Mouse (Mus musculus) limb, embryonic 14.5 days (tissue): ENCODE results near the gene AC131692.1. TPM values are rescaled to one million over a fixed set of nuclear protein-coding genes. Genes with fewer than 3 reads are reported as not detected.
A peak's percentile ranks its signal among the peaks of the same experiment; 100 is the strongest.
"Not testable (repeated sequence)": the region's sequence is repeated elsewhere in the genome, so short reads cannot be mapped to it uniquely, and the experiment has no call there.

Experiments
- ATAC-seq: fragments of 200-750 bp; cut with Nextera tagmentation; 2 replicates; pipeline ENCODE4 v1.8.0; 2017; ENCODE audit warnings: low read depth, moderate number of reproducible peaks, moderate TSS enrichment; ENCODE audit not compliant: low FRiP score
- DNase-seq: peaks from one replicate; pipeline ENCODE4 v3.0.0-alpha.2; 2015; ENCODE audit warnings: low spot score
- H3K27ac ChIP-seq: fragments of 300-500 bp; sonication (generic); replicated peaks from 2 replicates; pipeline ENCODE4 v1.5.1; 2014; ENCODE audit warnings: low read depth, mild to moderate bottlenecking, low read length, moderate library complexity, mixed read lengths
- H3K27me3 ChIP-seq: fragments of 300-500 bp; sonication (generic); 2 replicates; pipeline ENCODE4 v1.6.1; 2014; ENCODE audit warnings: low read length, mixed read lengths; ENCODE audit not compliant: control insufficient read depth, insufficient read depth
- H3K36me3 ChIP-seq: fragments of 300-500 bp; sonication (generic); 2 replicates; pipeline ENCODE4 v1.6.1; 2014; ENCODE audit warnings: mild to moderate bottlenecking, low read length, moderate library complexity, mixed read lengths; ENCODE audit not compliant: control insufficient read depth, insufficient read depth
- H3K4me1 ChIP-seq: fragments of 300-500 bp; sonication (generic); 2 replicates; pipeline ENCODE4 v1.6.1; 2014; ENCODE audit warnings: antibody characterized with exemption, low read length, mixed read lengths; ENCODE audit not compliant: control insufficient read depth, insufficient read depth
- H3K4me2 ChIP-seq: fragments of 300-500 bp; sonication (generic); replicated peaks from 2 replicates; pipeline ENCODE4 v1.6.1; 2014; ENCODE audit warnings: low read depth, mild to moderate bottlenecking, low read length, moderate library complexity; ENCODE audit not compliant: severe bottlenecking
- H3K4me3 ChIP-seq: fragments of 300-500 bp; sonication (generic); replicated peaks from 2 replicates; pipeline ENCODE4 v1.5.1; 2014; ENCODE audit warnings: low read length
- H3K9ac ChIP-seq: fragments of 300-500 bp; sonication (generic); 2 replicates; pipeline ENCODE4 v1.6.1; 2014; ENCODE audit warnings: mild to moderate bottlenecking, low read depth, low read length, moderate library complexity; ENCODE audit not compliant: severe bottlenecking
- H3K9me3 ChIP-seq: fragments of 300-500 bp; sonication (generic); 2 replicates; pipeline ENCODE4 v1.6.1; 2016; ENCODE audit warnings: low read length; ENCODE audit not compliant: control insufficient read depth
- POLR2A ChIP-seq: fragments of 200-500 bp; IDR thresholded peaks from 2 replicates; pipeline ENCODE4 v1.8.0; 2012; ENCODE audit warnings: inconsistent platforms, mild to moderate bottlenecking, moderate library complexity, borderline replicate concordance; ENCODE audit not compliant: insufficient read depth, insufficient read length; ENCODE audit errors: extremely low read depth
- WGBS: fragments of 180-500 bp; shearing (Covaris S2); extraction: QIAGEN DNeasy Blood & Tissue Kit; methylation state at CpG from one replicate; pipeline ENCODE4 v1.1.7; 2014; 5-methylcytosine and 5-hydroxymethylcytosine counted together
- polyA plus RNA-seq, 2 experiments: library from polyadenylated mRNA; depleted of rRNA in 1 of 2; stranded (reverse) in 1 of 2; unstranded in 1 of 2; fragments of >200 nt; fragmentation: Nextera tagmentation in 1 of 2; extraction: Ambion mirVana in 1 of 2; gene quantifications; 2 replicates each; pipeline versions ENCODE4 v1.2.1 to v1.2.3; 2012 to 2014

AC131692.1 gene
- polyA plus RNA-seq, 2 experiments: 0.75 TPM; not detected in 1

- Histone ChIP-seq H3K4me3 (peak overlapping the region; percentile 55), H3K27ac (peak overlapping the region; percentile 87; the same call in 1 of the 2 replicates), H3K27me3 (no peaks in the 10 kb centered on the region), H3K4me1 (peaks cover 3% of the 10 kb centered on the region; the same call in 1 of the 2 replicates), H3K36me3 (peaks cover 6% of the 10 kb centered on the region; the same call in 1 of the 2 replicates), H3K9me3 (no peaks in the 10 kb centered on the region), H3K4me2 (peak overlapping the region; percentile 52), H3K9ac (peak overlapping the region; percentile 67)
- ATAC-seq (no peak), DNase-seq (no peak)
- WGBS: 66% methylated on average over 10 of the region's 10 CpGs
- no peak for TF ChIP-seq POLR2A
Measured at GRCm38 (mm10) chr19:6126789-6127580, 32.8 kb downstream of the AC131692.1 start.

- H3K4me3 ChIP-seq: peak within 1 kb of the TSS; percentile 55
- H3K27ac ChIP-seq: peak within 1 kb of the TSS; percentile 87
- H3K4me2 ChIP-seq: peak within 1 kb of the TSS; percentile 52
- H3K9ac ChIP-seq: peak within 1 kb of the TSS; percentile 67
- 0 out of 2 replicates have a peak, but pooled peaks have one; percentile 45 for TF ChIP-seq POLR2A
- under 1% methylated on average over 32 of the region's 32 CpGs for WGBS
- peaks cover 3% of the 10 kb centered on the region; the same call in 1 of the 2 replicates for H3K4me1 ChIP-seq
- DNase-seq (peak; percentile 94), ATAC-seq (peak; percentile 92)
- H3K27me3 ChIP-seq: no peaks in the 10 kb centered on the region
- peaks cover 6% of the 10 kb centered on the region; the same call in 1 of the 2 replicates for H3K36me3 ChIP-seq
- H3K9me3 ChIP-seq: no peaks in the 10 kb centered on the region
Measured at GRCm38 (mm10) chr19:6127760-6128341, 33.6 kb downstream of the AC131692.1 start, which contains the start of gene Snx15. Gene Snx15 (minus strand): TSS chr19:6128304.

- not testable (repeated sequence) for ATAC-seq, H3K27me3 ChIP-seq, H3K9me3 ChIP-seq, H3K4me3 ChIP-seq, H3K4me1 ChIP-seq, H3K9ac ChIP-seq, H3K27ac ChIP-seq, DNase-seq, H3K4me2 ChIP-seq
- H3K36me3 ChIP-seq: peaks cover 13% of the 10 kb centered on the region
- WGBS: 79% methylated on average over 7 of the region's 7 CpGs
Measured at GRCm38 (mm10) chr19:6130414-6131128, 36.4 kb downstream of the AC131692.1 start.

GRCm38 (mm10) chr19:6132171-6132827, 38.1 kb downstream of the AC131692.1 start:
- ATAC-seq: no peak
- WGBS: 80% methylated on average over 7 of the region's 7 CpGs

GRCm38 (mm10) chr19:6133197-6133596, 39.0 kb downstream of the AC131692.1 start:
- WGBS: 50% methylated on average over 1 of the region's 1 CpGs
- not testable (repeated sequence) for DNase-seq, H3K4me1 ChIP-seq, H3K27me3 ChIP-seq, H3K4me3 ChIP-seq, H3K9ac ChIP-seq, H3K27ac ChIP-seq, ATAC-seq, H3K4me2 ChIP-seq, H3K9me3 ChIP-seq
- H3K36me3 ChIP-seq: peaks cover 19% of the 10 kb centered on the region

More at GRCm38 (mm10) chr19:6132171-6132827, 38.1 kb downstream of the AC131692.1 start:
- Histone ChIP-seq H3K9me3 (no peaks in the 10 kb centered on the region), H3K4me1 (peaks cover 3% of the 10 kb centered on the region; the same call in 1 of the 2 replicates), H3K4me2 (no peak overlapping the region), H3K4me3 (no peak overlapping the region), H3K36me3 (peaks cover 19% of the 10 kb centered on the region), H3K27ac (no peak overlapping the region), H3K27me3 (no peaks in the 10 kb centered on the region), H3K9ac (no peak overlapping the region)
- no peak for TF ChIP-seq POLR2A
- DNase-seq: no peak
